Mouse (Mus musculus): ENCODE data around the gene Gm39115. TPM values are rescaled to one million over a fixed set of nuclear protein-coding genes. Genes with fewer than 3 reads are reported as not detected.
"Not testable (repeated sequence)": the region's sequence is repeated elsewhere in the genome, so short reads cannot be mapped to it uniquely, and the experiment has no call there.

Gm39115 gene
- polyA plus RNA-seq, 1 experiment from 2014 or later: not detected

DNA sequence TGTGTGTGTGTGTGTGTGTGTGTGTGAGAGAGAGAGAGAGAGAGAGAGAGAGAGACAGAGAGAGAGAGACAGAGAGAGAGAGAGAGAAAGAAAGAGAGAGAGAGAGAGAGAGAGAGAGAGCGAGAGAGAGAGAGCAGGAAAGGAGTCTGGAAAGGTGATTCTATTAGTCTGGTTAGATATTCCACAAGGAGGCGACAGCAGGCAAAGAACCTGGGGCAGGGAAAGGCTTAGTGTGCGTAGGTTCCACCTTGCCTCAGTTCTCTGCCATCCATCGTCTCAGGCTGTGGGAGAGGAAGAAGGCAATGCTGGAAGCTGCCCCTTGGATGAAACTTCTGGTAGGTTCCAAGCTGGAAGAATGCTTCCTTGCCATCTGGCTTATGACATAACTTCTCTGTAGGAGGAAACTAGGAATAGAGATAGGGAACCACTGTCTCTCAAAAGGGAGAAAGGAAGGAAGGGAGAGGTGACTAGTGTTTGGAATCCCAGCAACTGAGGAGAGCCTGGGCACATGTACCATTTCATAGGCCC, 9.6 kb upstream of the Gm39115 start:
- Histone ChIP-seq H3K27ac (replicated peaks) (no peak overlapping the region), H3K9ac (no peak overlapping the region), H3K27me3 (no peaks in the 10 kb centered on the region; the same call in 1 of the 2 replicates), H3K9me3 (replicated peaks) (no peaks in the 10 kb centered on the region), H3K4me2 (replicated peaks) (no peak overlapping the region), H3K36me3 (no peaks in the 10 kb centered on the region), H3K4me1 (no peaks in the 10 kb centered on the region), H3K4me3 (replicated peaks) (no peak overlapping the region)
- WGBS: 34% methylated on average over 4 of the region's 4 CpGs
- ATAC-seq (ENCODE audit: insufficient number of reproducible peaks, low FRiP score, low TSS enrichment, low read depth): no peak

DNA sequence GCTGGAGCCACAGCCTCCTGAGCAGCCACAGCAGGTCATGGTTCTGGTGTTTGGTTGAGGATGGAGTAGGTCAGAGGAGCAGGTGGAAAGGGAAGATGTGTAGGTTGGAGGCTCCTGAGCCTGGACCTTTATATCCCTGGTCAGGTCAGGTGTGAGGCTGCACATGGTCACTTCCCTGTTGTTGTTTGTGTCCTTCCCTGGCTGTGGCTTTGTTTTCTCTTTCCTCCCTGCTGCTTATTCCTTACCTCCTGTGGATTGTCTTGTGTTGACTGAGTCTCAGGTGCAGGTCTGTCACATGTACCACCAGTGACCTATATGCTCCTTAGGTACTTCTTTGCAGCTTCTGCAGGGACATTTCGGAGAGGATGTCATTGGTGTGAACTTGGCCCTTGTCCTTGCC, 8.7 kb upstream of the Gm39115 start, which contains the start of gene Gm45337:
Gene Gm45337 (minus strand): TSS at position 101 of the 400 bp plus-strand sequence.
- no peak for ATAC-seq (ENCODE audit: insufficient number of reproducible peaks, low FRiP score, low TSS enrichment, low read depth)
- Histone ChIP-seq H3K4me2 (replicated peaks) (no peak within 1 kb of the TSS), H3K9me3 (replicated peaks) (no peaks in the 10 kb centered on the region), H3K27ac (replicated peaks) (no peak within 1 kb of the TSS), H3K36me3 (no peaks in the 10 kb centered on the region), H3K27me3 (no peaks in the 10 kb centered on the region; the same call in 1 of the 2 replicates), H3K4me3 (replicated peaks) (no peak within 1 kb of the TSS), H3K4me1 (no peaks in the 10 kb centered on the region), H3K9ac (no peak within 1 kb of the TSS)
- WGBS: 74% methylated on average over 1 of the region's 1 CpGs

DNA sequence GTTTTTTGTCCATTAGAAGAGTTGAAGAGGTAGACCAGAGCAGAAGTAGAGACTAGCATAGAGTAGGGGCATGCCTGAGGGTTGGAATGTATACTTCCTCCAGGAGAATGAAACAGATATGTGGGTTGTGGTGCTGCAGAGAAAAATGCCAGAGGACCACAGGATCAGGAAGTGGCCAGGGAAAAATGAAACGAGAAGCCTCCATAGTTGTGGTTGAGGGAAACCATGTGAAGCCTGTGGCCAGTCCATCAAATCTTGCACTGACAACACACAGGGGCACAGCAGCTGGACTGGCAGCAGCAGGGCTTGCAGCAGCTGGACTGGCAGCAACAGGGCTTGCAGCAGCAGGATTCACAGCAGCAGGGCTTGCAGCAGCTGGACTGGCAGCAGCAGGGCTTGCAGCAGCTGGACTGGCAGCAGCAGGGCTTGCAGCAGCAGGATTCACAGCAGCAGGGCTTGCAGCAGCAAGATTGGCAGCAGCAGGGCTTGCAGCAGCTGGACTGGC, 7.7 kb upstream of the Gm39115 start:
- not testable (repeated sequence) for ATAC-seq (ENCODE audit: insufficient number of reproducible peaks, low FRiP score, low TSS enrichment, low read depth); H3K27ac ChIP-seq (replicated peaks); H3K9ac ChIP-seq; H3K4me1 ChIP-seq; H3K36me3 ChIP-seq; H3K4me2 ChIP-seq (replicated peaks); H3K27me3 ChIP-seq; H3K9me3 ChIP-seq (replicated peaks); H3K4me3 ChIP-seq (replicated peaks)
- 14% methylated on average over 1 of the region's 1 CpGs for WGBS

DNA sequence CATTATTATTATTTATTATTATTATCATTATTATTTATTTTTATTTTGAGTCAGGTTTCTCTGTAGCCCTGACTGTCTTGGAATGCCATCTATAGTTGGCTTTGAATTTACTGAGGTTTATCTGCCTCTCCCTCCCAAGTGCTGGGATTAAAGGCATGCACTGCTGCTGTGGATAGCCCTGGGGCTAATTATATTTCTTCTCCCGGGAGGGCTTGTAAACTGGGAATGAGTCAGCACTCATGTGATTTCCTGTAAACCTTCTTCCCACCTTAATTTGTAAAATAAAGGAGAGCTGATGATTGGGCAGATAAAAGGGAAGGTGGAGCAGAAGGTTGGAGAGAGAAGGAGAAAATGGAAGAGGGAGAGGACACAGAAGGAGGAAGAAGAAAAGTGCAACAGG, 4.9 kb upstream of the Gm39115 start:
- Histone ChIP-seq H3K27me3 (no peaks in the 10 kb centered on the region; the same call in 1 of the 2 replicates), H3K27ac (replicated peaks) (no peak overlapping the region), H3K4me2 (replicated peaks) (no peak overlapping the region), H3K9ac (no peak overlapping the region), H3K9me3 (replicated peaks) (no peaks in the 10 kb centered on the region), H3K4me3 (replicated peaks) (no peak overlapping the region), H3K36me3 (no peaks in the 10 kb centered on the region), H3K4me1 (no peaks in the 10 kb centered on the region)
- ATAC-seq (ENCODE audit: insufficient number of reproducible peaks, low FRiP score, low TSS enrichment, low read depth): no peak
- WGBS: 3% methylated on average over 1 of the region's 1 CpGs

DNA sequence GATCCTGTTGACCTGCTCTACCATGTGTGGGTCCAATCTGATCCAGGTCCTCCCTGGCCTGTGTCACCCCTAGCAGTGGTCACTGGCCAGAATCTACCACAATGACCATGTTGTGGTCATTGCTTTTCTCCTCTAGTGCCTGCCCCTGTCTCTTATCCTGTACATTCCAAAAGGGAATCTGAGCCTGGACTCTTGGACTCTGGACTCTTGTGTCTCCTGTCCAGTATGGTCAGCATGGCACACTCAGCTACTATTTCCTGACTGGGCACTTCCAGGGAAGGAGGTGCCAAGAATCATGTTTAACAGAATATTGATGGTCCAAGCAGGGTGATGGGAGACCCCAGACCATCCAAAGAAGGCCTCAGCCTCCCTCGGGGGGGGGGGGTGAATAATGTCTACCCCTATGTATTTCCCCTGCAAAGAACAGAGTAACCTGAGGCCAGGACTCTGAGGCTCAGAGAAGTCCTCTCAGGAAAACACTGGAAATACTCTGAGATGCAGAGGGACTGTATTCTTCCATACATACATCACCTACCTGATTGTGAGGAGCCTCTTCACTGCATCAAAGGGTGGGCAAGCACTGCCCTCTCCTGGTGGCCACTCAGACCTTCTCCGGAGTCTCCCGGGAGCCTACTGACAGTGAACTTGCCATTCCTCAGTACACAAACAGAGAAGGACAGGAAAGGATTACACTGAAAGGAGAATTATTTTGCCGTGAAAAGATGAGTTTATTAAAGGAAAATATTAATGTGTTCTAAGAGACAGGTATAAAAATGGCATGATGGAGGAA, 1.4 kb downstream of the Gm39115 start:
- no peaks in the 10 kb centered on the region for H3K36me3 ChIP-seq
- H3K27me3 ChIP-seq: no peaks in the 10 kb centered on the region
- H3K9me3 ChIP-seq (replicated peaks): no peaks in the 10 kb centered on the region
- no peak for ATAC-seq (ENCODE audit: insufficient number of reproducible peaks, low FRiP score, low TSS enrichment, low read depth)
- no peaks in the 10 kb centered on the region for H3K4me1 ChIP-seq
- H3K4me2 ChIP-seq (replicated peaks): no peak overlapping the region
- no peak overlapping the region for H3K4me3 ChIP-seq (replicated peaks)
- H3K9ac ChIP-seq: no peak overlapping the region
- WGBS: 57% methylated on average over 4 of the region's 4 CpGs
- no peak overlapping the region for H3K27ac ChIP-seq (replicated peaks)

- no peak overlapping the region for H3K4me2 ChIP-seq (replicated peaks)
- 54% methylated on average over 4 of the region's 4 CpGs for WGBS
Measured at GRCm38 (mm10) chr7:142128843-142129242, 7.0 kb downstream of the Gm39115 start.

DNA sequence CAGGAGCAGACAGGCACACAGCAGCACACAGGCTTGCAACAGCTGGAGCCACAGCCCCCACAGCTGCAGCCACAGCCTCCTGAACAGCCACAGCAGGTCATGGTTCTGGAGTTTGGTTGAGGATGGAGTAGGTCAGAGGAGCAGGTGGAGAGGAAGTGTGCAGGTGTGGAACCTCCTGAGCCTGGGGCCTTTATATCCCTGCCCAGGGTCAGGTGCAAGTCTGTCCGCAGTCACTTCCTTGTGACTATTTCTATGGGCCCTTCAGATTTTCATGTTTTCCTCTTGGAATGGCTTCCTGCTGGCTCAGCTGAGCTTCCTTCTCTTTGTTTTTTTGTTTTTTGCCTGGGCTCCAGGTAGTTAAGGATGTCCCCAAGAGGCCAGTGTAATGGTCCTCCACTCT, 15.2 kb downstream of the Gm39115 start, which contains the start of gene Gm45618:
Gene Gm45618 (minus strand): TSS at position 101 of the 400 bp plus-strand sequence.
- not testable (repeated sequence) for H3K27ac ChIP-seq (replicated peaks); H3K27me3 ChIP-seq; H3K36me3 ChIP-seq; ATAC-seq (ENCODE audit: insufficient number of reproducible peaks, low FRiP score, low TSS enrichment, low read depth); H3K9me3 ChIP-seq (replicated peaks); H3K9ac ChIP-seq; H3K4me3 ChIP-seq (replicated peaks); H3K4me2 ChIP-seq (replicated peaks); H3K4me1 ChIP-seq
- WGBS: 88% methylated on average over 1 of the region's 1 CpGs

More at GRCm38 (mm10) chr7:142128843-142129242, 7.0 kb downstream of the Gm39115 start:
- Histone ChIP-seq H3K36me3 (no peaks in the 10 kb centered on the region), H3K9me3 (replicated peaks) (no peaks in the 10 kb centered on the region), H3K9ac (no peak overlapping the region), H3K4me3 (replicated peaks) (no peak overlapping the region), H3K27me3 (peaks cover 4% of the 10 kb centered on the region; the same call in 1 of the 2 replicates), H3K27ac (replicated peaks) (no peak overlapping the region), H3K4me1 (no peaks in the 10 kb centered on the region)
- ATAC-seq (ENCODE audit: insufficient number of reproducible peaks, low FRiP score, low TSS enrichment, low read depth): no peak

- no peak overlapping the region for H3K4me2 ChIP-seq (replicated peaks)
- peaks cover 4% of the 10 kb centered on the region; the same call in 1 of the 2 replicates for H3K27me3 ChIP-seq
- no peaks in the 10 kb centered on the region for H3K9me3 ChIP-seq (replicated peaks)
- no peak overlapping the region for H3K27ac ChIP-seq (replicated peaks)
- H3K4me1 ChIP-seq: no peaks in the 10 kb centered on the region
- WGBS: 19% methylated on average over 5 of the region's 5 CpGs
- no peak overlapping the region for H3K9ac ChIP-seq
- no peak for ATAC-seq (ENCODE audit: insufficient number of reproducible peaks, low FRiP score, low TSS enrichment, low read depth)
- no peaks in the 10 kb centered on the region for H3K36me3 ChIP-seq
- H3K4me3 ChIP-seq (replicated peaks): no peak overlapping the region
Measured at GRCm38 (mm10) chr7:142119632-142120031, 16.2 kb downstream of the Gm39115 start.

- no peak overlapping the region for H3K4me3 ChIP-seq (replicated peaks)
- no peak overlapping the region for H3K9ac ChIP-seq
- no peaks in the 10 kb centered on the region; the same call in 1 of the 2 replicates for H3K27me3 ChIP-seq
- H3K4me2 ChIP-seq (replicated peaks): no peak overlapping the region
- 49% methylated on average over 5 of the region's 5 CpGs for WGBS
- no peak for ATAC-seq (ENCODE audit: insufficient number of reproducible peaks, low FRiP score, low TSS enrichment, low read depth)
- H3K4me1 ChIP-seq: no peaks in the 10 kb centered on the region
- no peaks in the 10 kb centered on the region for H3K9me3 ChIP-seq (replicated peaks)
- no peaks in the 10 kb centered on the region for H3K36me3 ChIP-seq
- H3K27ac ChIP-seq (replicated peaks): no peak overlapping the region
Measured at GRCm38 (mm10) chr7:142104747-142105146, 31.1 kb downstream of the Gm39115 start.

- Histone ChIP-seq H3K27me3 (peaks cover 51% of the 10 kb centered on the region), H3K36me3 (no peaks in the 10 kb centered on the region), H3K4me2 (replicated peaks) (no peak overlapping the region), H3K4me1 (peaks cover 18% of the 10 kb centered on the region), H3K4me3 (replicated peaks) (no peak overlapping the region), H3K9ac (no peak overlapping the region), H3K27ac (replicated peaks) (no peak overlapping the region), H3K9me3 (replicated peaks) (no peaks in the 10 kb centered on the region)
- 7% methylated on average over 9 of the region's 9 CpGs for WGBS
- no peak for ATAC-seq (ENCODE audit: insufficient number of reproducible peaks, low FRiP score, low TSS enrichment, low read depth)
Measured at GRCm38 (mm10) chr7:142097776-142098175, 38.1 kb downstream of the Gm39115 start.

DNA sequence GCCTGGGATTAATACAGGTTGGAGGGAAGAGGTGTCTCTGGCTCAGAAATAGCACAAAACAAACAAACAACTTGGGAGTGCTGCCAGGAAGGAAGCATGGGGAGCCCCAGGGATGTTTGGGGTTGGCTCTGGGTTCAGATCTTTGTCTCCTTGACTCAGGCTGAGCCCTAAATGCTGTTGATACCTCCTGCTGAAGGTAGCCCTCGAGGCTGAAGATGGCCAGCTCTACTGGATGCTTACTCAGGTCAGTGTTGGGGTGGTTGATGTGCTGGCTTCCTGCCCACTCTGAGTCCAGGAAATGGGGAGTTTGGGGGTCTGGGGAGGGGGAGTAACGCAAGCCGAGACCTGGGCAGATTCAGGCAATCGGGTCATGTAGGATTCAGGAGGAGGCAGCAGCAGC, 39.1 kb downstream of the Gm39115 start:
- Histone ChIP-seq H3K9ac (no peak overlapping the region), H3K27me3 (peaks cover 57% of the 10 kb centered on the region), H3K4me3 (replicated peaks) (no peak overlapping the region), H3K27ac (replicated peaks) (no peak overlapping the region), H3K4me1 (peaks cover 18% of the 10 kb centered on the region), H3K36me3 (no peaks in the 10 kb centered on the region), H3K4me2 (replicated peaks) (no peak overlapping the region), H3K9me3 (replicated peaks) (no peaks in the 10 kb centered on the region)
- 59% methylated on average over 4 of the region's 4 CpGs for WGBS
- ATAC-seq (ENCODE audit: insufficient number of reproducible peaks, low FRiP score, low TSS enrichment, low read depth): no peak
